Mouse (Mus musculus) cerebellum, adult 18-20 months (tissue): Measurements from ENCODE around the gene Ugt1a6b.
A peak's percentile ranks its signal among the peaks of the same experiment; 100 is the strongest.
"Not testable (repeated sequence)": the region's sequence is repeated elsewhere in the genome, so short reads cannot be mapped to it uniquely, and the experiment has no call there.

Experiments used
- DNase-seq, 2 experiments: peaks; one replicate each; pipeline ENCODE4 v3.0.0; 2021

The Ugt1a6b gene

DNA sequence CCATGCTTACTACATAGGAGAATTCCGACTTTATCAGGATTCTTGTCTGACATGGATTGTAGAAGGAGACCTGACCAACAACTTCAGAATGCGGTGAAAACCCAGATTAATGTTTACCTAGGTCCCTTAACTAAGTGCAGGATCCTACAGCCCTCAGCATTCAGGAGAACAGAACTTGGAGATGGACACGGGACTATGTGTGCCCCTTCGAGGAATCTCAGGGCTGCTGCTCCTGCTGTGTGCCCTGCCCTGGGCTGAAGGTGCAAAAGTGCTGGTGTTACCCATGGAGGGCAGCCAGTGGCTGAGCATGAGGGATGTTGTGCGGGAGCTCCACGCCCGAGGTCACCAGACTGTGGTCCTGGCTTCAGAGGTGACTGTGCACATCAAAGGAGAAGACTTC is 97.4 kb downstream of the Ugt1a6b start, which contains the start of gene Ugt1a2:
TSS of gene Ugt1a2 (plus strand) at position 146 of the 400 bp plus-strand sequence.
- DNase-seq = peak in 1 of 2 experiments; percentile 6

DNA sequence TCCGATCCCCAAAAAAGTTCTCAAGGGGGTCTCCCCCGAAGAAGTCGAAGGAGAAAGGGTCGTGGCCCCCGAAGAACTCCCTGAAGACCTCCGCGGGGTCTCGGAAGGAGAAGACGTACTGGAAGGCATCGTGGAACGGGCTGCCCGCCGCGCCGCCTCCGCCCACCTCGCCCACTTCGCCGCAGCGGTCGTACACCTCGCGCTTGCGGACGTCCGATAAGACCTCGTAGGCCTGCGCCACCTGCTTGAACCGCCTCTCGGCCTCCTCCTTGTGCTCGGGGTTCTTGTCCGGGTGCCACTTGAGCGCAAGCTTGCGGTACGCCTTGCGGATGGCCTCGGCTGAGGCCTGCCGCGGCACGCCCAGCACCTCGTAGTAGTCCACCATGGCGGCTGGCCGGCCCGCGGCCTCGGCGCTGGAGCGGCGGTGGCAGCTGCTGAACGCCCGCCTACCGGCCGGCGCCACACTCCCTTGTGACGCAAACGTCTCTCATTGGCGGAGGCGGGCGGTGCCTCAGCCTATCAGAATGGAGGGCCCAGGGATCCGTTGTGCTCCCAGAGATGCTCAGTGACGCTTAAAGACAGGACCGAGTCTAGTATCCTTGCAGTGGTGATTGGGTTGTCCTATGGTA is 102.4 kb downstream of the Ugt1a6b start, which contains the start of gene Dnajb3:
TSS of gene Dnajb3 (minus strand) at position 489 of the 629 bp plus-strand sequence.
- DNase-seq = peak; percentile 89 to 92

DNA sequence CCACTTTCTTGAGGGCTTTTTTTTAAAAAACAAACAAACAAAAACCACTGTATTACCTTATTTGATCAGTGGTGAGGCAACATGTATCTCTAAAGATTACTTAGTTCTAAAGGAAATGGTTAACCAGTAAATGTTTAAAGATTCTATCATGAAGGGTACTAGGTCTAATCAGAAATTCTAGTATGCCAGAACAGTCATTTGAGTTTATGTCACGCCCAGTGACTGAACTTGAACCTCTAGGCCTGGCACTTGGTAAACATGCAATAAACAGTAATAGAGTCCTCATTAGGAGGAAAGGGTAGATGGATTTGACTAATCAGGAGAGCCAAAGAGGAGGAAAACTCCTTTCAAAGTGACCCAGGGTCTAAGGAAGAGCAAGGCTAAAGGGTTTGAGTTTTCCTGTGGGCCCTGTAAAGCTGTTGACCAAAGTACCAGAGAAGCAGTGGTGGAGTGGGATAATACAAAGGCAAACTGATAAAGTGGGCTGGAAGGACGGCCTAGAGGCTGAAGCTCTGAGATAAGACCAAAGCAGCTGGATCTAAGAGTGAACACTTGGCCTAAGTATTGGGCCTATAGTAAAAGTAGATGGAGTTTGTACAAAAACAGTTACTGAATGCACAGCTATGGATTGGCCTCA is 103.9 kb downstream of the Ugt1a6b start:
- no peak for DNase-seq

DNA sequence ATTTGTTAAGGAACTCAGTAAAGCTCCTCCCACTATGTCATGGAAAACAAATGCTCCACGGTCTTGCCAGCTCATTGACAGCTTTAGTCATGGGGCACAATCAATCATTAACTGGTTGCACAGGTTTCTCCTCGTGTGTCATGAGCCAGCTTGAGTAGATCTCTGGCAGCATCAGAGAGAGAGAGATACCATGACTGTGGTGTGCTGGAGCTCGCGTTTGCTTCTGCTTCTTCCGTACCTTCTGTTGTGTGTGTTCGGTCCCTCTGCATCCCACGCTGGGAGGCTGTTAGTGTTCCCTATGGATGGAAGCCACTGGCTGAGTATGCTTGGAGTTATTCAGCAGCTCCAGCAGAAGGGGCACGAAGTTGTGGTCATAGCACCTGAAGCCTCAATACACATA is 108.8 kb downstream of the Ugt1a6b start, which contains the start of gene Ugt1a1:
TSS of gene Ugt1a1 (plus strand) at position 148 of the 400 bp plus-strand sequence.
- no peak for DNase-seq

DNA sequence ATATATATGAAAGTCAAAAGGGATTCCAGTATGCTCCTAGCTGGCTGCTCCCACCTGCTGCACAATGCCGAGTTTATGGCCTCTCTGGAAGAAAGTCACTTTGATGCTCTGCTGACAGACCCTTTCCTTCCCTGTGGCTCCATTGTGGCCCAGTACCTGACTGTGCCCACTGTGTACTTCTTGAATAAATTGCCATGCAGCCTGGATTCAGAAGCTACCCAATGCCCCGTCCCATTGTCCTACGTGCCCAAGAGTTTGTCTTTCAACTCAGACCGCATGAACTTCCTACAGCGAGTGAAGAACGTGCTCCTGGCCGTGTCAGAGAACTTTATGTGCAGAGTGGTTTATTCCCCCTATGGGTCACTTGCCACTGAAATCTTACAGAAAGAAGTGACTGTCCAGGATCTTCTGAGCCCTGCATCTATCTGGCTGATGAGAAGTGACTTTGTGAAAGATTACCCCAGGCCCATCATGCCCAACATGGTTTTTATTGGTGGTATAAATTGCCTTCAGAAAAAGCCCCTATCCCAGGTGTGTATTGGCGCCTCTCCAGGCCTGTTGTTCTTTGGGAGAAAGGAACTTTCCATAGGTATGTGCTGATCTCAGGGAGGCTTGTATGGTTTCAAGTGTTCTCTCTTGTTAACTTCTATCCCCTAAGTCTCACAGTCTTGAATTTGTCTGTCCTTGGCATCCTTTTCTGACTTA is 109.4 kb downstream of the Ugt1a6b start:
- no peak for DNase-seq

DNA sequence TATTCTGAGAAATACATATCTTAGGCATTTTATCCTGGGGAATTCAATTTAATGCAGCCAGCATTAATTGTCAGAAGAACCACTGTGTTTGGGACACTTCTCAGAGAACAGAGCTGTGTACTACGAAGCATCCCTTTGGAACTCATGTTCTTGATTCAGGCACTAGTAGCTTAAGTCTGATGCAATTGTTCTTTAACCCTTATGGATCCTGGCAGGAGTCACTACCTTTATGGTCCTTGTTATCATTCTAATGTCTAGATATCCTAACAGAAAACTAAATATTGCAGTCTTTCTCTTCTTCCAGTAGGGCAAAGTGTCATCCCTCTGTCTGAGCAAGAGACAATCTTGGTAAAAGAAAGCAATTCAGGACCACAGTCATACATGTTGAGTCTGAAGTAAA is 110.0 kb downstream of the Ugt1a6b start:
- DNase-seq = no peak

DNA sequence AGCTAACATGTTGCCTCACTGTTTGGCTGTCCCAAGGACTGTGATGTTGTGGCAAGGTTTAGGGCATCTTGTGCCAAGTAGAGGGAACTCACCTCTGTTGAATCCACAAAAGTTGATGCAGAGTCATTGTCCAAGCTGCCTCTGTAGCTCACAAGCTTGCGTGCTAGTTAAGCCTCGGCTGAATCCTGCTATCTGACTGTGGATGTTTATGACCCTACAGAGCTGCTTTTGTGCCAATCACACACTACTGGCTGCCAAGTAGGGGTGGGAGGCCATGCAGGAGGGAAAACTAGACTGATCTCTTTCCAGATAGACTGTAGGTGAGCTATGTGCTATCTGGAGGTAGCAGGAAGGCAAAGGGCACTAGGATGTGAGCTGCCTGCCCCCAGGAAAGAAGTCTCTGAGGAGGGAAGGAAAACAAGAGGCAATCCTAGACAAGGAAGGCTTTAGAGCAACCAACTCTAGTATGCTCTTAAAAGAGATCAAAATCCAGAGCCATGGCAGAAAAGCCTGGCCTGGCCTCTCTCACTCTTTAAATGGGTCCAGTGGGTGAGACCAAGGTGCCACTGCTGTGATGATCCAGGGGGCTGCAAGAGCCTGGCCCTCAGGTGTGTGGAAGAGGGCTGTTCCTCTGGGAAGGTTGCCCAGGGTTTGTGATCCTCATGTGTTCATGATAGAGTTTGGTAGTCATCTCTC is 110.9 kb downstream of the Ugt1a6b start:
- DNase-seq = no peak

DNA sequence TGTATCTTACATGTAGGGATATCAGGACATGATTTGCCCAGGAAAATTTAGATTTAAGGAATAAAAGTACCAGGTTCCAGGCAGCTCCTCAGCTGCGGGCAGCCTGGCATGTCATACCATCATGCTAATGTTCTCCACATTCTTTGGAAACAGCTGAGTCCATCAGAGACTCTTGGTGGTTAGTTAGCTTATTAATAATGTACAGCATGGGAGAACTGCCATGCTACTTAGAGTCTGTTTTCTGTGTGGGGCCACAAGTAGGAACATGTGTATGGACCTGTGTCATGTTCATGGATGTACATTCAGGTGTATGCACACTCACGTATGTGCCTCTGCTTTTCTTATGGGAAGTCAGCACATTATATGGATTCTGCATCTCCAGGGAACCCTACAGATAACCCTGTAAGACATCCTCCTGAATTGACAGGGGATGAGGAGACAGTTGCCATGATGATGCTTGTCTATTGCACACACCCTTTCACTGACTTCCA is 111.5 kb downstream of the Ugt1a6b start:
- DNase-seq = no peak

DNA sequence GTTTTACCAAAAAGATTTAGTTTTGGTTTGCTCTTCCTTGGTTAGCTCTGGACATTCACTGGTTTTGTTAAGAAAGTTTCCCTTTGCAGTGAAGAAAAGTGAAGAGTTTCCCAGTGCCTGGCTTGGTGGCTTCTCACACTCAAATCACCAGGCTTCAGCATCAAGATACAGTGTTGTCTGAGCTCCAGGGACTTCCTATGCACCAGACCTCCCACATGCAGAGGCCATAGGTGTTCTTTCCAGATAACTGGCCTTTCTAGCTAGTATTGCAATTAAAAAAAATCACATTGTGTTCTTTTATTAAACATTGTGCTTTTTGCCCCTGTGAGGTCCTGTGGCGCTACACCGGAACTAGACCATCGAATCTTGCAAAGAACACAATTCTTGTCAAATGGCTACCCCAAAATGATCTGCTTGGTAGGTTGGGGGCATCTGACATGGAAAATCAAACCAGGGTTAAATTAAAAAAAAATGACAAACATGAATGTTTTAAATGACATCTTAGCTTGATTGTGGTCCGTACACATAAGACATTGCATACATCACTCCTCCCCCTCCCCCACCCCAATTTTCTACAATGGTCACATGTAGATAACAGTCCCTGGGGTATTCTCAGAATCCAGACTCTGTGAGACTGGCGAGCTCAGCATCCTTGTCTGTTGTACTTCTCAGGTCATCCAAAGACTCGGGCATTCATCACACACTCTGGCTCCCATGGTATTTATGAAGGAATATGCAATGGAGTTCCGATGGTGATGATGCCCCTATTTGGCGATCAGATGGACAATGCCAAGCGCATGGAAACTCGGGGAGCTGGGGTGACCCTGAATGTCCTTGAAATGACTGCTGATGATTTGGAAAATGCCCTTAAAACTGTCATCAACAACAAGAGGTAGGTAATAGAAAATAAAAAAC is 112.7 kb downstream of the Ugt1a6b start:
- no peak for DNase-seq

DNA sequence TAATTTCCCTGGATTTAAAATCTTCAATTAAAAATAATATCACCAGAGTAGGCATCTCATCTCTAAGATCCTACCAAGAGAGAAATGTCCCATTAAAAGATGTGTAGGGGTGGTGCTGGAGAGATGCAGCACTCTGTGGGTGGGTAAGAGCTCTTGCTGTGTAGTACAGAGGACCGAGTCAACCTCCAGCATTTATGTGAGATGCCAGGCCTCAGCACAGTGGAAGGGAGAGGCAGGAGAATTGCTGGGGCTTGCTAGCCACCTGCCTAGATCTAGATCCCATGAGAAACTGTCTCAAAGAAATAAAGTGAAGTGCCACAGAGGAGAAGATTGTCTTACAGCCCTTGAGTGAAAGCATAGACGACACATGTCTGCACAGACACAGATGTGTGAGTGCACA is 113.5 kb downstream of the Ugt1a6b start:
- no peak for DNase-seq

DNA sequence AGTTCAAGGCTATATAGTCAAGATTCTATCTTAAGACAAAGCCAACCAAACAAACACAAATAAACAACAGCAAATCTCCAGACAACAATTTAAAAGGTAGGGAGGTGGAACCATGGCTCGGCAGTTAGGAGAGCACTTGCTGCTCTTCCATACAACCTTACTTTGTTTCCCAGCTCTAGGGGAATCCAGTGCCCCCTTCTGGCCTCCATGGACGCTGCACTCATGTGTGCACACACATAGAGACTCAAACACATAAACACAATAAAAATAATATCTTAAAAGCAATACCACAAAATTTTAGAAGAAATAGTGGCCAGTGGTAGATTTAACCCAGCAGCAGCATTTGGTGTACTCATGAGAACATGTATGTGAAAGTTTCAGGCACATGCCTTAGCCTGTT is 114.1 kb downstream of the Ugt1a6b start:
- no peak for DNase-seq

DNA sequence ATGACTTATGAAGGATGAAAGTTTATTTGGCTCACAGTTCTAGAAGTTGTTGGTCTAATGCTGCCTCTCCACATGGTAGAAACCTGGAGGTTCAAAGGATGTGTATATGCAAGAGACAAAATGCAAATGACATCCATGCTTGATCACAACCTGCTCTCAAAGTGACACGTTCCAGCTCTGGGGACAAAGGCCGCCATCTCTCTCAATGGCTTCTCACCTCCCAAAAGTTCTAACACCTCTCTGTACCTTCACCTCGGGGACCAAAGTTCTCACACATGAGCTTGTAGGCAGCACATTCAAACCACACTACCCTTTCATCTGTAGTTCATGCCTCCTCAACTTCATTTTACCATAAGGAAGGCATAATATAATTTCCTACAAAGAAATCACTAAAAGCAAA is 114.5 kb downstream of the Ugt1a6b start:
- DNase-seq = no peak

DNA sequence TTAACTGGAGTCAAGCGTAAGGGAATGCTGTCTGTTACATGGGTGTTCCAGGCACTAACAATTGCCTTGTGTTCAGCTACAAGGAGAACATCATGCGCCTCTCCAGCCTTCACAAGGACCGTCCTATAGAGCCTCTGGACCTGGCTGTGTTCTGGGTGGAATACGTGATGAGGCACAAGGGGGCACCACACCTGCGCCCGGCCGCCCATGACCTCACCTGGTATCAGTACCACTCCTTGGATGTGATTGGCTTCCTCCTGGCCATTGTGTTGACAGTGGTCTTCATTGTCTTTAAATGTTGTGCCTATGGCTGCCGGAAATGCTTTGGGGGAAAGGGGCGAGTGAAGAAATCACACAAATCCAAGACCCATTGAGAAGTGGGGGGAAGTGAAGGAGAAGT is 115.0 kb downstream of the Ugt1a6b start:
- DNase-seq = no peak

DNA sequence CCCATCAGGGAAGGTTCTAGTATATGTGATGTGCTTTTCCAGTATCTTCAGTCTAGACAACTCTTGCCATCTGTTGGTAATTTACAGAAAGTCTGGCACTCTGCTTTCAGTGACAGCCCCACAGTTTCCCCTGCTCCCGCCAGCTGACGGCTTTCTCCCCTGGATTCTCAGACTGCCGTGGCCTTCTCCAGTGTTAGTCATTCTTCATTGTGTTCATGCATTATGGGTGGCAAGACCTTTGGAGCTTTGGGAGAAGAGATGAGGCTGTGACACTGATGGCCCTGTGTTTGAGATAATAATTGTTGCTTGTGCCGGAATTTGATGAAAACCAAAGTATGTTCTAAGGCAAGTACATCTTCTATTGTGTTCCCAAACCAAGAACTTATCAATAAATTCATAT is 115.5 kb downstream of the Ugt1a6b start:
- DNase-seq = no peak

DNA sequence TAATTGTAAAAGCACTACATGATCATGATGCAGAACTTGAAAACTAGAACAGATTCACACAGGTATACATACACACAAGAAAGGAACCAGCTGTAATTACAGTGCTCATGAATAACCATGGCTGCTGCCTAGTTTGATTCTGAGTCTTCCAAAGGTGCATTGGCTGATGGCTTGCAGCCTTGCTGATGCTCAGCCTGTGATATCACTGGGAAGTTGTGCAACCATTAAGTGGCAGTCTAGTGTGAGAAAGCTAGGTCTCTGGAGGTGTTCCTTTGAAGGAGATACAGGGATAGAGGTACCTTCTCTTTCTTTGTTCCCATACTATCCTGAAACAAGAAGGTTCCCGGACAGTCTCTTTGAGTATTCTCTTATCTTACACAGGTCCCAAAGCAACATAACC is 116.0 kb downstream of the Ugt1a6b start:
- no peak for DNase-seq

DNA sequence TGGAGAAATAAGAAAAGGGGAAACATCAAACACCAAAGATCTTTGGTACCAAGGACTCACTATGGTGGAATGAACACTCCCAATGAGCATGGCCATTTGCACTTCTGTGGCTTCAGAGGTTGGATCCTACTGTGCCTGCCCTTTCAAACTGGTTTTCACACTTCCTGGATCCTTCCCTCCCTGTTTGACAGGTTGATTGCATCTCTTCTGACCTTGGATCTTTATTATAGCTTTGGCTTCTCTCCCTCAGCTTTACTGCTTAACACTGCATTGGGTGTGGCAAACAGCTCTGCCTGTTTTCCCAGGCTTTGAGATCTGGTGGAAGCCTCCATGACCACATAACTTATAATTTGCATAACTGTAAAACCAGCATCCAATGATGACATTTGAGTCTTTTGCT is 117.3 kb downstream of the Ugt1a6b start:
- DNase-seq = no peak

DNA sequence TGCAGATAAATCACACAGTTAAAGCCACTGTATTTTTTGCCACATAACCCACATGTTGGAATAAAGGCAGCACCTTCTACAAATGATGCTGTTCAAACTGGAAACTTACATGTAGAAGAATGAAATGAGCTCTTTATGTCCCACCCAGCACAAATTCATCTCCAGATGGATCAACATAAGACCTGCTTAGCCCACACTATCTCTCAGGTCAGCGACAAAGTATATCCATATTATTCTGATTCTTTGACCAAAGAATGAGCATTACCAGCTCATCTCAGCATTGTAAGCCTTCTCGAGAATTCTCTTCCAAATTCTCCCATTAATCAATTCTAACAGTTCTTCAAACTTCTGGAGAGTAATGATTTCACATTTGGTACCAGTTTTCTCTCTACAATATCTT is 119.2 kb downstream of the Ugt1a6b start:
- no peak for DNase-seq

DNA sequence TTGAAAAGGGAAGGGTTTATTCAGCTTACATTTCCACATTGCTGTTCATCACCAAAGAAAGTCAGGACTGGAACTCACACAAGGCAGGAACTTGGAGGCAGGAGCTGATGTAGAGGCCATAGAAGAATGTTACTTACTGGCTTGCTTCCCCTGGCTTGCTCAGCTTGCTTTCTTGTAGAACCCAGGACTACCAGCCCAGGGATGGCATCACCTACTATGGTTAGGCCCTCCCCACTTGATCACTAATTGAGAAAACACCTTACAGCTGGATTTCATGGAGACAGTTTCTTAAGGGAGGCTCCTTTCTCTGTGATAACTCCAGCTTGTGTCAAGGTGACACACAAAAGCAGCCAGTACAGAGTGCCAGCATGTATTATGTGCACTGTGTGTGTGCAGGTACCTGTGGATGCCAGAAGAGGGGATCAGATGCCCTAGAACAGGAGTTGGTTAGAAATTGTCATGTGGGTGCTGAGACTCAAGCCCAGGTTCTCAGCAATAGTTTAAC is 120.0 kb downstream of the Ugt1a6b start:
- DNase-seq = not testable (repeated sequence)

DNA sequence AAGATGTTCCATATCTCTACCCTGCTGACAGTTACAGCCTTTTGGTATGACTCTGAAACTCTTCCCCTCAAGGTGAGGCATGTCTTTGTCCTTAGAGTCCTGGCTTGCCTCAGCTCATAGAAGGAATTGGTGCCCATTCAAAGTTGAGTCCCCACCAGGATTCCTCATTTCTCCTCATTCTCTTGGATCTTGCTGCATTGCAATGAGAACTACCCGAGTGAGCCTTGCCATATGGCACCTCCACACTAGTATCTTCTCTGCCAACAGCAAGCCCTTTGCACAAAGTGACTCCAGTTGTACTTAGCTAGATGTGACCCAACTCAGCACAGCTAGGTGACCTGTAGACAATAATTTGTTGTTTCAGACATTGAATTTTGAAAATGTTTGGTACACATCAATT is 120.5 kb downstream of the Ugt1a6b start:
- DNase-seq = peak in 1 of 2 experiments; percentile 3

DNA sequence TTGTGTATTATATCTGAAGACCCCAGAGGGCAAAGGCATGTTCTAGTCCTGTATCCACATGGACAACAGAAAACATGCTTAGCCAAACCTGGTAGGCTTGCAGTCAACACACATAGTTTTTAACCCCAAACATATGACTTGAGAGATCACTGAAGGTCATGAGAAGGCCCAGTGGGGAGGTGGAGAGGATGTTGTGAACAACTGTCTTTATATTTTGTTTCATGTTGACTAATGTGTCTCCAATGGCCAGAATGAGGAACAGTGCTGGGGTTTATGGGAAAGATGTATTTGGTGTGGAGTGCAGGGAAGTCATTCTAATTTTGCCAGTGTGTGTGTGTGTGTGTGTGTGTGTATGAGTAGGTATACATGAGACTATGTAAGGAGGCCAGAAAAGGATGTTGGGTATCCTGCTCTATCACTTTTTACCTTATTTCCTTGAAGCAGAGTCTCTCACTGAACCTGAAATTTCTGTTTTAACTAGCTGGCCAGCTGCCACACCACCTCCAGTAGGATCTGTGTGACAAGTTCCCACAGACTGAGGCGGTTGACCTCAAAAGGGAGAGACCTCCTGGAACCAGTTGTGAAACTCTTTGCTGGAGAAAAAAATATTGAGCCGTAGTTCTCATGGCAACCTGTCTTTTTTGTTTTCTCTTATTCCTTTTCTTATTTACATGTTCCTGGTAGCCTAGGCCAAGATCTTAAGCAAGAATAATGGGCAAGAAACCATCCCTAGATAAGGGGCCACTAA is 121.2 kb downstream of the Ugt1a6b start:
- peak in 1 of 2 experiments; percentile 3 for DNase-seq

DNA sequence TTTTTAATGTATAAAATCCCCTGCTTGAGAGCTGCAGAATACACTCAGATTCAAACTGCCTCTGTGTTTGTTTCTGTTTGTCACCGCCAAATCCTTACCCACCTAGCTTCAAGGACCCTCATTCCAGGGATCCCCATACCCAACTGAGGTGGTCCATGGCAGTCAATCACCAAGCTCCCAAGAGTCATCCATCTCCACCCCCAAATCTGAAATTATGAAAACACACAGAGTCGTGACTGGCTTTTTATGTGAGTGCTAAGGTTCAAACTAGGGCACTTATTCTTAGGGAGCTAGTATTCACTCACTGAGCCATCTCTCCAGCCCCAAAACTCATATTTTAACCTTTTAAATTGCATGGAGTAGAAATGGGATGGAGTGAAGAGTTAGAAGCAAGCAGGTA is 122.2 kb downstream of the Ugt1a6b start:
- not testable (repeated sequence) for DNase-seq
